Mouse (Mus musculus): ENCODE results near the gene Dyrk1b. TPM values are rescaled to one million over a fixed set of nuclear protein-coding genes. Genes with fewer than 3 reads are reported as not detected.

Gene Dyrk1b
- polyA plus RNA-seq, 1 experiment from 2014 or later = 10.4 TPM

- no peak overlapping the region for H3K27ac ChIP-seq
- peaks cover 20% of the 10 kb centered on the region for H3K4me1 ChIP-seq
- peaks cover 44% of the 10 kb centered on the region for H3K36me3 ChIP-seq
- 90% methylated on average over 4 of the region's 4 CpGs for WGBS
- no peaks in the 10 kb centered on the region for H3K27me3 ChIP-seq (ENCODE audit: insufficient read depth, poor library complexity, severe bottlenecking)
- no peak overlapping the region for H3K4me3 ChIP-seq
- no peaks in the 10 kb centered on the region for H3K9me3 ChIP-seq
- DNase-seq (ENCODE audit: low spot score) = no peak
Observed at GRCm38 (mm10) chr7:28175358-28175757, 3.9 kb upstream of the Dyrk1b start.

GRCm38 (mm10) chr7:28179741-28180377, 590 bp downstream of the Dyrk1b start:
- peaks cover 79% of the 10 kb centered on the region for H3K36me3 ChIP-seq
- no peaks in the 10 kb centered on the region for H3K27me3 ChIP-seq (ENCODE audit: insufficient read depth, poor library complexity, severe bottlenecking)
- peak; percentile 98 for DNase-seq (ENCODE audit: low spot score)
- H3K4me3 ChIP-seq = peak overlapping the region; percentile 95
- H3K9me3 ChIP-seq = no peaks in the 10 kb centered on the region
- H3K4me1 ChIP-seq = peaks cover 15% of the 10 kb centered on the region
- 1% methylated on average over 45 of the region's 56 CpGs for WGBS
- H3K27ac ChIP-seq = peak overlapping the region; percentile 98

GRCm38 (mm10) chr7:28180890-28181289, 1.6 kb downstream of the Dyrk1b start:
- peak overlapping the region; percentile 95 for H3K4me3 ChIP-seq
- peaks cover 79% of the 10 kb centered on the region for H3K36me3 ChIP-seq
- WGBS = 77% methylated on average over 5 of the region's 5 CpGs
- H3K27me3 ChIP-seq (ENCODE audit: insufficient read depth, poor library complexity, severe bottlenecking) = no peaks in the 10 kb centered on the region
- 0 out of 2 replicates have a peak overlapping the region, but pooled peaks have one; percentile 10 for H3K27ac ChIP-seq
- peaks cover 15% of the 10 kb centered on the region for H3K4me1 ChIP-seq
- no peak for DNase-seq (ENCODE audit: low spot score)
- no peaks in the 10 kb centered on the region for H3K9me3 ChIP-seq

GRCm38 (mm10) chr7:28181376-28181775, 2.1 kb downstream of the Dyrk1b start:
- Histone ChIP-seq H3K36me3 (peaks cover 79% of the 10 kb centered on the region), H3K4me3 (peak overlapping the region; percentile 95; the same call in 1 of the 2 replicates)
- WGBS = 95% methylated on average over 12 of the region's 12 CpGs

GRCm38 (mm10) chr7:28182320-28182719, 3.1 kb downstream of the Dyrk1b start:
- Histone ChIP-seq H3K36me3 (peaks cover 79% of the 10 kb centered on the region), H3K4me3 (no peak overlapping the region), H3K27me3 (ENCODE audit: insufficient read depth, poor library complexity, severe bottlenecking) (no peaks in the 10 kb centered on the region), H3K4me1 (peaks cover 15% of the 10 kb centered on the region), H3K27ac (no peak overlapping the region), H3K9me3 (no peaks in the 10 kb centered on the region)
- DNase-seq (ENCODE audit: low spot score) = no peak
- 95% methylated on average over 22 of the region's 22 CpGs for whole genome bisulfite sequencing

More at GRCm38 (mm10) chr7:28181376-28181775, 2.1 kb downstream of the Dyrk1b start:
- H3K27me3 ChIP-seq (ENCODE audit: insufficient read depth, poor library complexity, severe bottlenecking) = no peaks in the 10 kb centered on the region
- 0 out of 2 replicates have a peak overlapping the region, but pooled peaks have one; percentile 10 for H3K27ac ChIP-seq
- no peaks in the 10 kb centered on the region for H3K9me3 ChIP-seq
- DNase-seq (ENCODE audit: low spot score) = no peak
- peaks cover 15% of the 10 kb centered on the region for H3K4me1 ChIP-seq

- Histone ChIP-seq H3K27me3 (ENCODE audit: insufficient read depth, poor library complexity, severe bottlenecking) (no peaks in the 10 kb centered on the region), H3K27ac (no peak overlapping the region), H3K4me3 (no peak overlapping the region), H3K36me3 (peaks cover 98% of the 10 kb centered on the region), H3K9me3 (no peaks in the 10 kb centered on the region), H3K4me1 (peaks cover 7% of the 10 kb centered on the region)
- 94% methylated on average over 14 of the region's 14 CpGs for WGBS
- DNase-seq (ENCODE audit: low spot score) = no peak
Observed at GRCm38 (mm10) chr7:28185884-28186283, 6.6 kb downstream of the Dyrk1b start.

GRCm38 (mm10) chr7:28186631-28187030, 7.4 kb downstream of the Dyrk1b start:
- no peak for DNase-seq (ENCODE audit: low spot score)

GRCm38 (mm10) chr7:28191489-28191888, 12.2 kb downstream of the Dyrk1b start:
- H3K4me3 ChIP-seq = no peak overlapping the region
- H3K27ac ChIP-seq = no peak overlapping the region
- H3K4me1 ChIP-seq = no peaks in the 10 kb centered on the region
- H3K27me3 ChIP-seq (ENCODE audit: insufficient read depth, poor library complexity, severe bottlenecking) = no peaks in the 10 kb centered on the region
- DNase-seq (ENCODE audit: low spot score) = no peak
- 93% methylated on average over 3 of the region's 3 CpGs for WGBS
- H3K9me3 ChIP-seq = no peaks in the 10 kb centered on the region
- peaks cover 85% of the 10 kb centered on the region for H3K36me3 ChIP-seq

More at GRCm38 (mm10) chr7:28186631-28187030, 7.4 kb downstream of the Dyrk1b start:
- Histone ChIP-seq H3K4me1 (no peaks in the 10 kb centered on the region), H3K9me3 (no peaks in the 10 kb centered on the region), H3K27ac (no peak overlapping the region), H3K27me3 (ENCODE audit: insufficient read depth, poor library complexity, severe bottlenecking) (no peaks in the 10 kb centered on the region), H3K36me3 (peaks cover 99% of the 10 kb centered on the region), H3K4me3 (no peak overlapping the region)
- WGBS = 90% methylated on average over 8 of the region's 8 CpGs

- H3K9me3 ChIP-seq = no peaks in the 10 kb centered on the region
- DNase-seq (ENCODE audit: low spot score) = no peak
- no peaks in the 10 kb centered on the region for H3K27me3 ChIP-seq (ENCODE audit: insufficient read depth, poor library complexity, severe bottlenecking)
- H3K36me3 ChIP-seq = peaks cover 84% of the 10 kb centered on the region
- H3K27ac ChIP-seq = no peak overlapping the region
- no peaks in the 10 kb centered on the region for H3K4me1 ChIP-seq
- no peak overlapping the region for H3K4me3 ChIP-seq
- WGBS = 95% methylated on average over 1 of the region's 1 CpGs
Observed at GRCm38 (mm10) chr7:28191903-28192302, 12.6 kb downstream of the Dyrk1b start.

GRCm38 (mm10) chr7:28195414-28196098, 16.3 kb downstream of the Dyrk1b start:
- Histone ChIP-seq H3K4me1 (no peaks in the 10 kb centered on the region), H3K27ac (no peak overlapping the region), H3K9me3 (no peaks in the 10 kb centered on the region), H3K36me3 (peaks cover 57% of the 10 kb centered on the region), H3K4me3 (no peak overlapping the region), H3K27me3 (ENCODE audit: insufficient read depth, poor library complexity, severe bottlenecking) (no peaks in the 10 kb centered on the region)
- no peak for DNase-seq (ENCODE audit: low spot score)
- WGBS = 83% methylated on average over 5 of the region's 5 CpGs

- Histone ChIP-seq H3K4me1 (no peaks in the 10 kb centered on the region), H3K4me3 (no peak overlapping the region), H3K27ac (no peak overlapping the region), H3K36me3 (peaks cover 47% of the 10 kb centered on the region), H3K9me3 (no peaks in the 10 kb centered on the region), H3K27me3 (ENCODE audit: insufficient read depth, poor library complexity, severe bottlenecking) (no peaks in the 10 kb centered on the region)
- WGBS = 86% methylated on average over 14 of the region's 14 CpGs
- DNase-seq (ENCODE audit: low spot score) = no peak
Observed at GRCm38 (mm10) chr7:28196528-28196927, 17.3 kb downstream of the Dyrk1b start.

- Histone ChIP-seq H3K4me1 (no peaks in the 10 kb centered on the region), H3K9me3 (no peaks in the 10 kb centered on the region), H3K27me3 (ENCODE audit: insufficient read depth, poor library complexity, severe bottlenecking) (no peaks in the 10 kb centered on the region), H3K36me3 (peaks cover 24% of the 10 kb centered on the region), H3K27ac (no peak overlapping the region), H3K4me3 (no peak overlapping the region)
- 70% methylated on average over 4 of the region's 4 CpGs for WGBS
- no peak for DNase-seq (ENCODE audit: low spot score)
Observed at GRCm38 (mm10) chr7:28199054-28199453, 19.8 kb downstream of the Dyrk1b start.
